Mouse (Mus musculus): ENCODE measurements at regions not wholly inside any gene's neighbourhood (a gene's known extent, or its start where the extent isn't known, plus 50 kb on each side); places are given as distances from the start of the nearest gene placed in this dataset.

GRCm38 (mm10) chr13:107396036-107396435 lies 374.1 kb upstream of the Kif2a start:
- TF ChIP-seq MAZ (IDR thresholded peaks at IDR 0.05; ENCODE audit: low read depth, low read length) = no peak
- TF ChIP-seq USF1 (IDR thresholded peaks at IDR 0.05; ENCODE audit: low read depth, low read length) = no peak
- TF ChIP-seq ELF1 (IDR thresholded peaks at IDR 0.05; ENCODE audit: low read depth, low read length) = no peak
- TF ChIP-seq E2F4 (IDR thresholded peaks at IDR 0.05; ENCODE audit: borderline replicate concordance, low read depth, low read length) = no peak
- no peak for TF ChIP-seq MEF2A (IDR thresholded peaks at IDR 0.05; ENCODE audit: extremely low read depth, insufficient replicate concordance, low read depth, low read length, poor library complexity, severe bottlenecking)
- TF ChIP-seq MYC (IDR thresholded peaks at IDR 0.05; ENCODE audit: low read depth, low read length) = no peak
- TF ChIP-seq CHD2 (IDR thresholded peaks at IDR 0.05; ENCODE audit: low read length) = no peak
- no peak for TF ChIP-seq TCF12 (IDR thresholded peaks at IDR 0.05; ENCODE audit: low read depth, low read length)
- TF ChIP-seq ZC3H11A (IDR thresholded peaks at IDR 0.05; ENCODE audit: low read depth, low read length) = no peak
- TF ChIP-seq UBTF (IDR thresholded peaks at IDR 0.05; ENCODE audit: borderline replicate concordance, insufficient read depth, low read depth, low read length) = no peak
- TF ChIP-seq USF2 (IDR thresholded peaks at IDR 0.05; ENCODE audit: borderline replicate concordance in 1 of 2, insufficient read depth in 1 of 2, low read depth in 1 of 2, low read length in 2 of 2) = no peak
- TF ChIP-seq TAL1 (IDR thresholded peaks at IDR 0.05; ENCODE audit: low read length) = no peak
- no peak for TF ChIP-seq ZNF384 (IDR thresholded peaks at IDR 0.05; ENCODE audit: low read depth, low read length)
- TF ChIP-seq NRF1 (IDR thresholded peaks at IDR 0.05; ENCODE audit: insufficient read depth, low read depth, low read length, poor library complexity, severe bottlenecking) = no peak
- TF ChIP-seq ETS1 (IDR thresholded peaks at IDR 0.05; ENCODE audit: low read depth, low read length) = no peak
- TF ChIP-seq POLR2AphosphoS2 (IDR thresholded peaks at IDR 0.05; ENCODE audit: low read length) = no peak
- no peak for TF ChIP-seq TBP (IDR thresholded peaks at IDR 0.05; ENCODE audit: low read depth, low read length)
- TF ChIP-seq KAT2A (conservative IDR thresholded peaks at IDR 0.05; ENCODE audit: low read depth, low read length) = no peak
- TF ChIP-seq EP300 (IDR thresholded peaks at IDR 0.05; ENCODE audit: low read depth in 1 of 2, low read length in 2 of 2) = no peak

GRCm38 (mm10) chr13:107394451-107394850 lies 372.5 kb upstream of the Kif2a start:
- H3K79me2 ChIP-seq (ENCODE audit: control insufficient read depth, insufficient read depth, low read length, poor library complexity) = no peaks in the 10 kb centered on the region
- TF ChIP-seq MAZ (IDR thresholded peaks at IDR 0.05; ENCODE audit: low read depth, low read length) = no peak
- TF ChIP-seq KAT2A (conservative IDR thresholded peaks at IDR 0.05; ENCODE audit: low read depth, low read length) = no peak
- TF ChIP-seq POLR2AphosphoS2 (IDR thresholded peaks at IDR 0.05; ENCODE audit: low read length) = no peak
- TF ChIP-seq JUND (IDR thresholded peaks at IDR 0.05; ENCODE audit: low read depth, low read length) = no peak
- TF ChIP-seq POLR2AphosphoS5 (IDR thresholded peaks at IDR 0.05; ENCODE audit: borderline replicate concordance, low read depth, low read length) = no peak
- TF ChIP-seq BHLHE40 (IDR thresholded peaks at IDR 0.05; ENCODE audit: borderline replicate concordance, low read depth, low read length) = no peak
- TF ChIP-seq ZMIZ1 (IDR thresholded peaks at IDR 0.05; ENCODE audit: low read depth, low read length) = no peak
- no peak for TF ChIP-seq MAFK (IDR thresholded peaks at IDR 0.05; ENCODE audit: borderline replicate concordance, low read depth, low read length)
- no peak for TF ChIP-seq USF2 (IDR thresholded peaks at IDR 0.05; ENCODE audit: borderline replicate concordance in 1 of 2, insufficient read depth in 1 of 2, low read depth in 1 of 2, low read length in 2 of 2)
- no peak for TF ChIP-seq HCFC1 (IDR thresholded peaks at IDR 0.05; ENCODE audit: low read depth, low read length)
- no peak for TF ChIP-seq MYB (IDR thresholded peaks at IDR 0.05; ENCODE audit: low read depth, low read length)
- TF ChIP-seq CTCF (IDR thresholded peaks at IDR 0.05 in 2 of 3, conservative IDR thresholded peaks at IDR 0.05 in 1 of 3; ENCODE audit: control insufficient read depth in 1 of 3, insufficient read depth in 1 of 3, low read depth in 2 of 3, low read length in 3 of 3, poor library complexity in 1 of 3, severe bottlenecking in 1 of 3) = no peak
- no peak for TF ChIP-seq USF1 (IDR thresholded peaks at IDR 0.05; ENCODE audit: low read depth, low read length)
- no peak for TF ChIP-seq ZNF384 (IDR thresholded peaks at IDR 0.05; ENCODE audit: low read depth, low read length)
- TF ChIP-seq SMC3 (IDR thresholded peaks at IDR 0.05; ENCODE audit: low read depth, low read length) = no peak
- TF ChIP-seq ZKSCAN1 (IDR thresholded peaks at IDR 0.05; ENCODE audit: low read depth, low read length) = no peak
- no peak for TF ChIP-seq NELFE (IDR thresholded peaks at IDR 0.05; ENCODE audit: low read depth, low read length)
- no peak overlapping the region for H3K27ac ChIP-seq (ENCODE audit: control insufficient read depth, low read depth, low read length)
- no peaks in the 10 kb centered on the region for H3K36me3 ChIP-seq (ENCODE audit: control insufficient read depth in 1 of 2, insufficient read depth in 2 of 2, low read length in 2 of 2)
- no peak overlapping the region for H3K4me3 ChIP-seq (ENCODE audit: control insufficient read depth in 1 of 2, insufficient read depth in 1 of 2, low read depth in 2 of 2, low read length in 2 of 2)
- DNase-seq (ENCODE audit: low read depth, low spot score) = no peak
- H3K9ac ChIP-seq (ENCODE audit: control insufficient read depth, low read depth, low read length, poor library complexity, severe bottlenecking) = no peak overlapping the region
- H3K27me3 ChIP-seq (ENCODE audit: control insufficient read depth in 1 of 2, insufficient read depth in 2 of 2, low read length in 2 of 2) = peaks cover 0 to 2% of the 10 kb centered on the region in 2 experiments; a peak in 3 of 4 replicates
- no peaks in the 10 kb centered on the region for H3K9me3 ChIP-seq (replicated peaks; ENCODE audit: insufficient read depth, low read length)
- no peaks in the 10 kb centered on the region for H3K4me1 ChIP-seq (ENCODE audit: control insufficient read depth in 1 of 2, insufficient read depth in 2 of 2, low read length in 2 of 2)

More at GRCm38 (mm10) chr13:107396036-107396435, 374.1 kb upstream of the Kif2a start:
- Histone ChIP-seq H3K27ac (ENCODE audit: control insufficient read depth, low read depth, low read length) (no peak overlapping the region), H3K9me3 (replicated peaks; ENCODE audit: insufficient read depth, low read length) (no peaks in the 10 kb centered on the region), H3K9ac (ENCODE audit: control insufficient read depth, low read depth, low read length, poor library complexity, severe bottlenecking) (no peak overlapping the region), H3K4me1 (ENCODE audit: control insufficient read depth in 1 of 2, insufficient read depth in 2 of 2, low read length in 2 of 2) (no peaks in the 10 kb centered on the region), H3K36me3 (ENCODE audit: control insufficient read depth in 1 of 2, insufficient read depth in 2 of 2, low read length in 2 of 2) (no peaks in the 10 kb centered on the region), H3K27me3 (ENCODE audit: control insufficient read depth in 1 of 2, insufficient read depth in 2 of 2, low read length in 2 of 2) (peaks cover 0 to 2% of the 10 kb centered on the region in 2 experiments; a peak in 2 of 4 replicates), H3K4me3 (ENCODE audit: control insufficient read depth in 1 of 2, insufficient read depth in 1 of 2, low read depth in 2 of 2, low read length in 2 of 2) (no peak overlapping the region), H3K79me2 (ENCODE audit: control insufficient read depth, insufficient read depth, low read length, poor library complexity) (no peaks in the 10 kb centered on the region)
- no peak for DNase-seq (ENCODE audit: low read depth, low spot score)
